Mouse (Mus musculus): Measurements from ENCODE around the gene Psmb9.
A peak's percentile ranks its signal among the peaks of the same experiment; 100 is the strongest.
"Not testable (repeated sequence)": the region's sequence is repeated elsewhere in the genome, so short reads cannot be mapped to it uniquely, and the experiment has no call there.

Psmb9 gene

GRCm38 (mm10) chr17:34183564-34184219, 3.9 kb downstream of the Psmb9 start:
- DNase-seq (ENCODE audit: low spot score) = no peak

GRCm38 (mm10) chr17:34179913-34180859, 7.4 kb downstream of the Psmb9 start:
- DNase-seq (ENCODE audit: low spot score) = no peak

GRCm38 (mm10) chr17:34179019-34179418, 8.5 kb downstream of the Psmb9 start:
- DNase-seq (ENCODE audit: low spot score) = no peak

GRCm38 (mm10) chr17:34177179-34177578, 10.4 kb downstream of the Psmb9 start:
- no peak for DNase-seq (ENCODE audit: low spot score)

GRCm38 (mm10) chr17:34174075-34174474, 13.5 kb downstream of the Psmb9 start:
- DNase-seq (ENCODE audit: low spot score) = no peak

GRCm38 (mm10) chr17:34172528-34172927, 15.0 kb downstream of the Psmb9 start:
- no peak for DNase-seq (ENCODE audit: low spot score)

GRCm38 (mm10) chr17:34170877-34171498, 16.6 kb downstream of the Psmb9 start:
- peak; percentile 91 for DNase-seq (ENCODE audit: low spot score)

- no peak for DNase-seq (ENCODE audit: low spot score)
Measured at GRCm38 (mm10) chr17:34170487-34170876, 17.1 kb downstream of the Psmb9 start.

GRCm38 (mm10) chr17:34169279-34169678, 18.3 kb downstream of the Psmb9 start:
- no peak for DNase-seq (ENCODE audit: low spot score)

GRCm38 (mm10) chr17:34165033-34165730, 22.4 kb downstream of the Psmb9 start:
- no peak for DNase-seq (ENCODE audit: low spot score)

GRCm38 (mm10) chr17:34164202-34164895, 23.2 kb downstream of the Psmb9 start:
- DNase-seq (ENCODE audit: low spot score) = no peak

- DNase-seq (ENCODE audit: low spot score) = no peak
Measured at GRCm38 (mm10) chr17:34155534-34155933, 32.0 kb downstream of the Psmb9 start.

- DNase-seq (ENCODE audit: low spot score) = no peak
Measured at GRCm38 (mm10) chr17:34152923-34153322, 34.6 kb downstream of the Psmb9 start, which contains the start of gene H2-DMb1. Gene H2-DMb1 (plus strand): TSS chr17:34153072.

GRCm38 (mm10) chr17:34144960-34145371, 42.6 kb downstream of the Psmb9 start:
- no peak for DNase-seq (ENCODE audit: low spot score)

GRCm38 (mm10) chr17:34144221-34144620, 43.3 kb downstream of the Psmb9 start:
- DNase-seq (ENCODE audit: low spot score) = not testable (repeated sequence)

- no peak for DNase-seq (ENCODE audit: low spot score)
Measured at GRCm38 (mm10) chr17:34143461-34143860, 44.1 kb downstream of the Psmb9 start.

- DNase-seq (ENCODE audit: low spot score) = no peak
Measured at GRCm38 (mm10) chr17:34143033-34143432, 44.5 kb downstream of the Psmb9 start, which contains the start of gene H2-DMb2. Gene H2-DMb2 (plus strand): TSS chr17:34143307.

- DNase-seq (ENCODE audit: low spot score) = no peak
Measured at GRCm38 (mm10) chr17:34142456-34143010, 45.0 kb downstream of the Psmb9 start.

GRCm38 (mm10) chr17:34141448-34141847, 46.1 kb downstream of the Psmb9 start:
- no peak for DNase-seq (ENCODE audit: low spot score)

GRCm38 (mm10) chr17:34140240-34140639, 47.3 kb downstream of the Psmb9 start:
- no peak for DNase-seq (ENCODE audit: low spot score)

- DNase-seq (ENCODE audit: low spot score) = no peak
Measured at GRCm38 (mm10) chr17:34139416-34139815, 48.1 kb downstream of the Psmb9 start.

Data from testis, postnatal 10 days (tissue).